Mouse (Mus musculus): ENCODE data around the gene Pigc. TPM values are rescaled to one million over a fixed set of nuclear protein-coding genes. Genes with fewer than 3 reads are reported as not detected.

The Pigc gene
- polyA plus RNA-seq, 1 experiment from 2014 or later, result 31.7 TPM

DNA sequence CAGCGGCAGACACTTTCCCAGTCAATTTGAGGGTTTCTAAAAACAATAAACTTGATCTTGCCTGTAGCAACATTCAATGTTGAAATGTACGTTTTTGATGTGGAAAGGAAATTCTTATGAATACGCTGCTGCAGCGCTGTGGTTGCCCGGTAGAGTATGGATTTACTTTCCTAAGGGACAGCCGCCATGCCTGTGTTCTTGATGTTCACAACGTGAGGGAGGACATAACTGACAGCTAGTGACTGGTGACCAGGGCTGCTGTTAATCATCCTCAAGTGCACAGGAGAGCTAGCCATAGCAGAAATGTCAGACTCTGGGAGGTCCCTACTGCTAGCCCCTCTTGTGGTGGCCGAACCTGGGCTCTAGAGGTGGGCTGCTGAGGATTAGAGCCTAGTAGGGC lies 40.1 kb downstream of the Pigc start:
- Histone ChIP-seq H3K9ac (ENCODE audit: low read length) (no peak overlapping the region), H3K9me3 (replicated peaks; ENCODE audit: control insufficient read depth, low read length) (no peaks in the 10 kb centered on the region), H3K4me1 (ENCODE audit: control insufficient read depth, insufficient read depth, low read length) (peaks cover 25% of the 10 kb centered on the region), H3K27ac (ENCODE audit: low read length) (peak overlapping the region; percentile 60), H3K36me3 (ENCODE audit: control insufficient read depth, insufficient read depth) (no peaks in the 10 kb centered on the region), H3K4me3 (ENCODE audit: low read length) (no peak overlapping the region), H3K27me3 (ENCODE audit: control insufficient read depth, insufficient read depth, low read length) (no peaks in the 10 kb centered on the region), H3K4me2 (ENCODE audit: low read depth, low read length) (no peak overlapping the region)
- 59% methylated on average over 8 of the region's 8 CpGs for WGBS
- no peak for ATAC-seq (replicated peaks; ENCODE audit: extremely low read depth, insufficient read depth, low FRiP score)

DNA sequence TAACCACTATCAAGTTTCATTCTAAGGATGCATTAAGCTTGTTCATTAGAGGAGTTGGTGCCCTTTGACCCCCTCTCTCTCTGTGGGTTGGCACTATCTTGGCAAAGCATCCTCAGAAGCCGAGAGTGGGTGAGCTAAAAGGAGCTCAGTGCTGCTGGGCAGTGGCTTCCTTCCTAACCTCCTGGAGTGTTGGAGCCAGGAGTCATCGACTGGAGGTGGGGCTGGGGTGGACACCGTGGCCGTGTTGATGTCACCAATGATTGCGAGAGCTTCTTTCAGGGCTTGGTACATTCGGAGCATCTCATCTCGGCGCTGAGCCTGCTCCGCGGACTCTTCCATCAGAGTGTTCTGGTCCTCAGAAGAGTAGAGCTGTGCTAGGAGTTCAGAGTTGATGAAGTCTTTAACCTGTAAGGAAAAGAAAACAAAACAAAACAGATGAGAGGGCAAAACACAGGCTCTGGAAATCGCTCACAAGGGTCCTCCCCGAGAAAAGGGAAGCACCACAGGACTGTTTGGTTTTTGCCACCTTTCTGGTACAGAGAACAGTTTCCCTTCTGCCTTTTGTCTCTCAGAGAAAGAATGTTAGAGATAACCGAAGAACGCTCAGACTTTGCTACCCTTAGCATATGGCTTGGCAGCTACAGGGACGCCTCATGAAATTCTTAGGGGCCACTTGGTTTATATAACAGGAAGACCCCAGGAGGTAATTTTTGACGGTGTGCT lies 42.7 kb downstream of the Pigc start:
- H3K27ac ChIP-seq (ENCODE audit: low read length), result no peak overlapping the region
- no peaks in the 10 kb centered on the region for H3K27me3 ChIP-seq (ENCODE audit: control insufficient read depth, insufficient read depth, low read length)
- ATAC-seq (replicated peaks; ENCODE audit: extremely low read depth, insufficient read depth, low FRiP score), result no peak
- no peaks in the 10 kb centered on the region for H3K36me3 ChIP-seq (ENCODE audit: control insufficient read depth, insufficient read depth)
- no peaks in the 10 kb centered on the region for H3K9me3 ChIP-seq (replicated peaks; ENCODE audit: control insufficient read depth, low read length)
- peaks cover 20% of the 10 kb centered on the region for H3K4me1 ChIP-seq (ENCODE audit: control insufficient read depth, insufficient read depth, low read length)
- no peak overlapping the region for H3K4me3 ChIP-seq (ENCODE audit: low read length)
- WGBS, result 37% methylated on average over 16 of the region's 16 CpGs
- H3K4me2 ChIP-seq (ENCODE audit: low read depth, low read length), result peak overlapping the region; percentile 18
- no peak overlapping the region for H3K9ac ChIP-seq (ENCODE audit: low read length)

DNA sequence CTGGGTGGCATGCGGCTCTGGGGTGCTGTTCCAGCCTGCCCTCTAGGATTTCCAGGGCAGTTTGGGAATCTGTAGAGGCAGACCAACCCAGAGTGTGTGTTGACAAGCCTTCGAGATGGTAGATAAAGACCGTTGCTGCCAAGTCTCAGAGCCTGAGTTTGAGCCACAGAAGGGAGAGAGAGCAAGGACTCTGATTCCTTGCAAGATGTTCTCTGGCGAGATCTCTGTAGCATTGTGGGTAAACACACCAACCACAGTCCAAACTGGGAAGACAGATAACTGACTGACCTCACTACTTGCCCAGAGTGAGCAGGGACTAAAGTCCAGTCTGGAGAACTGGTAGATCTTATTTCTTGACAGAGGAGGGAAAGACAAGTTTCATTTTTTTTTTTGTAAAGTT lies 44.6 kb downstream of the Pigc start:
- Histone ChIP-seq H3K4me2 (ENCODE audit: low read depth, low read length) (no peak overlapping the region), H3K4me3 (ENCODE audit: low read length) (no peak overlapping the region), H3K9ac (ENCODE audit: low read length) (no peak overlapping the region), H3K27me3 (ENCODE audit: control insufficient read depth, insufficient read depth, low read length) (no peaks in the 10 kb centered on the region), H3K27ac (ENCODE audit: low read length) (no peak overlapping the region), H3K36me3 (ENCODE audit: control insufficient read depth, insufficient read depth) (no peaks in the 10 kb centered on the region), H3K9me3 (replicated peaks; ENCODE audit: control insufficient read depth, low read length) (no peaks in the 10 kb centered on the region), H3K4me1 (ENCODE audit: control insufficient read depth, insufficient read depth, low read length) (peaks cover 18% of the 10 kb centered on the region)
- 18% methylated on average over 4 of the region's 4 CpGs for WGBS
- no peak for ATAC-seq (replicated peaks; ENCODE audit: extremely low read depth, insufficient read depth, low FRiP score)

DNA sequence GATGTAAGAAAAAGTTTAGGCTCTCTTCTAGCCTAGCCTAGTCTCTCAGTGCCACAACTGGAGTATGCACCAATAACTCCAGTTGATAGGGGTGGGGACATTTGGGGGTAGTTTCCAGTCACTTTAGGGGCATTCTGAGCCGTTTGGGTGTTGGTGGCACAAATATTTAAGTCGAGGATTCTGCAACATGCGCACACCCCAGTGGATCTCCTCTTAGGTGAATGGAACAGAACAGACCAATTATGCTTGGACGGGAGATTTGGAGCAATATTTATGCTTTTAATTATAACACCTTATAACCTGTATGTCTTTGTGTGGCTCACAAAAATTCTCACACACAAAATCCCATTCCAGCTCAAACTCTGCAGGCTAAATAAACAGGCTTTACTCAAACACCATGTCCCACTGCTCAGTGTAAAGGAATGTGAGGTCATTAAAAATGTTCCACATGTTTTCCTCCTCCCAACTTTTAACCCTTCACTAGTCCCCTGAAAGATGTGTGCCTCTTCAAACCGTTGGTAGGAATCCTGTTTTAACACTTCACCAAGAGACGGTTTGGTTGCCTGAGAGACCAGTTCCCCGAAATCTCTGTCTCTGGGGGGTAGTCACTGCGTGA lies 46.4 kb downstream of the Pigc start:
- ATAC-seq (replicated peaks; ENCODE audit: extremely low read depth, insufficient read depth, low FRiP score), result no peak
- H3K4me3 ChIP-seq (ENCODE audit: low read length), result no peak overlapping the region
- peaks cover 13% of the 10 kb centered on the region for H3K4me1 ChIP-seq (ENCODE audit: control insufficient read depth, insufficient read depth, low read length)
- no peak overlapping the region for H3K9ac ChIP-seq (ENCODE audit: low read length)
- H3K36me3 ChIP-seq (ENCODE audit: control insufficient read depth, insufficient read depth), result no peaks in the 10 kb centered on the region
- WGBS, result 56% methylated on average over 8 of the region's 8 CpGs
- no peak overlapping the region for H3K4me2 ChIP-seq (ENCODE audit: low read depth, low read length)
- H3K27me3 ChIP-seq (ENCODE audit: control insufficient read depth, insufficient read depth, low read length), result no peaks in the 10 kb centered on the region
- H3K27ac ChIP-seq (ENCODE audit: low read length), result peak overlapping the region; percentile 59
- no peaks in the 10 kb centered on the region for H3K9me3 ChIP-seq (replicated peaks; ENCODE audit: control insufficient read depth, low read length)

DNA sequence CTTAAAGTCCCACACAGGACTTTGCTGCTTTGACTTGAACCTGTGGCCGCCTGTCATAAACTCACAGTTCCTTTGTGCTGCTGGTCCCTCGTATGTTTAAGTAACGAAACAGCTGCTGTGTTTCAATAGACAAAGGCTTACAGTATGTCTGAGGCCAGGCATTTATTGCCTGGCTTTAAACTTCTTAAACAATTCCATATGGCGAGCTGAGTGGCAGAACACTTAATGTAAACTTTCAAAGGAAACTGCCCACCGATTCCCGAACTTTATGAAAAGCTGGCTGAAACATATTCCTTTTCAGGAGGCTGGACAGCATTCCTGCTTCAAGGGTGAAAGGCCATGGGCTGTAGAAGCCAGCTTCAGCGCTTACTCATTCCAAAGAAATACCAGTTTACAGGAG lies 48.0 kb downstream of the Pigc start:
- Histone ChIP-seq H3K36me3 (ENCODE audit: control insufficient read depth, insufficient read depth) (no peaks in the 10 kb centered on the region), H3K9me3 (replicated peaks; ENCODE audit: control insufficient read depth, low read length) (no peaks in the 10 kb centered on the region), H3K9ac (ENCODE audit: low read length) (no peak overlapping the region), H3K4me3 (ENCODE audit: low read length) (no peak overlapping the region), H3K4me1 (ENCODE audit: control insufficient read depth, insufficient read depth, low read length) (peaks cover 15% of the 10 kb centered on the region), H3K27me3 (ENCODE audit: control insufficient read depth, insufficient read depth, low read length) (no peaks in the 10 kb centered on the region), H3K27ac (ENCODE audit: low read length) (peak overlapping the region; percentile 54), H3K4me2 (ENCODE audit: low read depth, low read length) (no peak overlapping the region)
- 49% methylated on average over 7 of the region's 7 CpGs for WGBS
- no peak for ATAC-seq (replicated peaks; ENCODE audit: extremely low read depth, insufficient read depth, low FRiP score)

DNA sequence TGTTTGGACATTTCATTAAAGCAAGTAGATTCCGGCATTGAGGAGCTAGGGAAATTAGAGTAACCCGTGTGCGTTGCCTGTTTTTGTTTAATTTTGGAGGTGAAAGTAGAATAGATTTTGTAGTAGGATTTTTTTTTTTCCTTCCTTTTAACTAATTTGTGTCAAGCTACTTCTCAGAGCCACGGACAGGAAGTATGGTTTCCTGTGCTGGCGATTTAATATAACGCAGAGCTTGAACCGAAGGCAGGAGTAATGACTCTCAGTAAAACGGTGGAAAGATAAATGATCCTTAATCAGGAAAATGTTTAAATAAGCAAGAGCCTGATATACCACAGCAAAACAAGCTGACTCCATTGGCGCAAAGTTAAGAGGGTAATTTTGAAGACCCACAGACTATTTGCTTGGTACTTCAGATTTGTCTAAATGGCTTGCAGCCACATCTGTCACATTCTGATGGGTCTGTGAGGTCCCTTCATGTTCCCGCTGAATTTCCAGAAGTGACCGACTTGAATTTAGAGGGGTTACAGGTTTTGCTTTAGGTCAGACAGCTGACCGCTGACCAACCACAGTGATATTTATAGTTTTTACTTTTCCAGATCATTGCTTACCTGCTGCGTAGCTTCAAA lies 49.1 kb downstream of the Pigc start:
- Histone ChIP-seq H3K9ac (ENCODE audit: low read length) (no peak overlapping the region), H3K4me3 (ENCODE audit: low read length) (no peak overlapping the region), H3K4me1 (ENCODE audit: control insufficient read depth, insufficient read depth, low read length) (peaks cover 14% of the 10 kb centered on the region; the same call in 1 of the 2 replicates), H3K27me3 (ENCODE audit: control insufficient read depth, insufficient read depth, low read length) (no peaks in the 10 kb centered on the region), H3K36me3 (ENCODE audit: control insufficient read depth, insufficient read depth) (no peaks in the 10 kb centered on the region), H3K27ac (ENCODE audit: low read length) (peak overlapping the region; percentile 13), H3K9me3 (replicated peaks; ENCODE audit: control insufficient read depth, low read length) (no peaks in the 10 kb centered on the region), H3K4me2 (ENCODE audit: low read depth, low read length) (0 out of 2 replicates have a peak overlapping the region, but pooled peaks have one; percentile 6)
- ATAC-seq (replicated peaks; ENCODE audit: extremely low read depth, insufficient read depth, low FRiP score), result no peak
- WGBS, result 47% methylated on average over 13 of the region's 13 CpGs

DNA sequence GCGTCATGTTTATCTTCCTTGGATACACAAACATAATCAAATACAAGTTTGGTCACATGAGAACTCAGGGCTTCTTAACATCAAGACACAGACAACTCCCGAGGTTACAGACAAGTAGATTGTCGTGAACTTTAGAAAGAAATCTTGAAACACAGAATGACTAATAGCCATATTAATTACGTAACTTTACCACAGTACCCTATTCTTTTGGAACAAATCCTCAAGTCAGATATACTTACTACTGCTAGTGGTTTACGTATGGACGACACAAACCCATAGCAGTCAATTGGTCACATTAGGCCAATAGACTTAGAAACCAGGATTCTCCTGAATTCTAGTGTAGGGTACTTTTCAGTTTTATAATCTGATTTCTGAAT lies 49.6 kb downstream of the Pigc start:
- no peaks in the 10 kb centered on the region for H3K9me3 ChIP-seq (replicated peaks; ENCODE audit: control insufficient read depth, low read length)
- no peaks in the 10 kb centered on the region for H3K27me3 ChIP-seq (ENCODE audit: control insufficient read depth, insufficient read depth, low read length)
- no peak overlapping the region for H3K4me2 ChIP-seq (ENCODE audit: low read depth, low read length)
- no peak for ATAC-seq (replicated peaks; ENCODE audit: extremely low read depth, insufficient read depth, low FRiP score)
- no peak overlapping the region for H3K9ac ChIP-seq (ENCODE audit: low read length)
- H3K27ac ChIP-seq (ENCODE audit: low read length), result peak overlapping the region; percentile 13
- H3K36me3 ChIP-seq (ENCODE audit: control insufficient read depth, insufficient read depth), result no peaks in the 10 kb centered on the region
- H3K4me3 ChIP-seq (ENCODE audit: low read length), result no peak overlapping the region
- 67% methylated on average over 6 of the region's 6 CpGs for WGBS
- H3K4me1 ChIP-seq (ENCODE audit: control insufficient read depth, insufficient read depth, low read length), result peaks cover 11% of the 10 kb centered on the region; the same call in 1 of the 2 replicates

DNA sequence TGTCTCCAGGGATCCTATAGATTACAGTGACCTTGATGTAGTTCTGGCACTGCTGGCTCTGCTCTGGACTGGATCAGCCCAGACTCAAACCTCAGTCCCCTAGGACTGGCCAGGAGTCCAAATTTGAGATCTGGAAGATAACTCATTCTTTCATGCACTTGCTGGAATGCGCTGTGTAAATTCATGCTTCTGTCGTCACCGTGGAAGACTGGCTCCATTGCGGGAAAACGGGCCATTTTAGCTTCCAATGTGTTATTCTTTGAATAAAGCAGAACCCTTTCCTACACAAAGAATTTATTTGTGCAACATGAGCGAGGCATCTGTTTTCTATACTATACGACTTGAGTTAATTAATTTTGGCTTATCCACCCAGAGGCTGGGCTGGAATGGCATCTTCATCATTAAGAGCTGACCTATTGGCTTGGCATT lies 51.3 kb downstream of the Pigc start:
- no peak overlapping the region for H3K4me2 ChIP-seq (ENCODE audit: low read depth, low read length)
- no peaks in the 10 kb centered on the region for H3K36me3 ChIP-seq (ENCODE audit: control insufficient read depth, insufficient read depth)
- H3K4me3 ChIP-seq (ENCODE audit: low read length), result no peak overlapping the region
- no peaks in the 10 kb centered on the region for H3K27me3 ChIP-seq (ENCODE audit: control insufficient read depth, insufficient read depth, low read length)
- peaks cover 8% of the 10 kb centered on the region; the same call in 1 of the 2 replicates for H3K4me1 ChIP-seq (ENCODE audit: control insufficient read depth, insufficient read depth, low read length)
- 0 out of 2 replicates have a peak, but pooled peaks have one; percentile 23 for ATAC-seq (replicated peaks; ENCODE audit: extremely low read depth, insufficient read depth, low FRiP score)
- no peaks in the 10 kb centered on the region for H3K9me3 ChIP-seq (replicated peaks; ENCODE audit: control insufficient read depth, low read length)
- 76% methylated on average over 7 of the region's 7 CpGs for WGBS
- H3K27ac ChIP-seq (ENCODE audit: low read length), result no peak overlapping the region
- no peak overlapping the region for H3K9ac ChIP-seq (ENCODE audit: low read length)

DNA sequence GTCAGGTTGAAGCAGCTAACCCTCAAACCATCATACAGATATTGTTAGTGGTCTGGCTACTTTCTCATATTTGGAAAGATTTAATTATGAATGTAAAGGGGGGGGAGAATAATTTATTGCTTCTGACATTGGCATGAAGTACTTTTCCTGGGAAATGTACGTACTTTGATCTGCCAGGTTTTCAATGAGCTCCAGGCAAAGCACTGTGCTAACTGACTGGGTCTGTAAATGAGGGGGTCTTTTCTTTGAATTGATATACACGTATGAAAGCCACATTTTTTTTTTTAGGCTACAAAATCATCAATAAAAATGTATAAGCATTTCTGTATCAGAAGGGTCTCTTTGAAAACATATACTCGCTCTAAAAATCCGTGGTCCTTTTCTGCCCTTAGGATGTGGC lies 51.8 kb downstream of the Pigc start:
- Histone ChIP-seq H3K9me3 (replicated peaks; ENCODE audit: control insufficient read depth, low read length) (no peaks in the 10 kb centered on the region), H3K4me3 (ENCODE audit: low read length) (no peak overlapping the region), H3K9ac (ENCODE audit: low read length) (no peak overlapping the region), H3K27ac (ENCODE audit: low read length) (no peak overlapping the region), H3K4me2 (ENCODE audit: low read depth, low read length) (no peak overlapping the region), H3K4me1 (ENCODE audit: control insufficient read depth, insufficient read depth, low read length) (peaks cover 8% of the 10 kb centered on the region; the same call in 1 of the 2 replicates), H3K36me3 (ENCODE audit: control insufficient read depth, insufficient read depth) (no peaks in the 10 kb centered on the region), H3K27me3 (ENCODE audit: control insufficient read depth, insufficient read depth, low read length) (no peaks in the 10 kb centered on the region)
- no peak for ATAC-seq (replicated peaks; ENCODE audit: extremely low read depth, insufficient read depth, low FRiP score)
- WGBS, result 82% methylated on average over 4 of the region's 4 CpGs

Data from heart, embryonic 16.5 days (tissue).